21 mouse cellular contexts compared by ENCODE assay signal in the genomic region with DNA sequence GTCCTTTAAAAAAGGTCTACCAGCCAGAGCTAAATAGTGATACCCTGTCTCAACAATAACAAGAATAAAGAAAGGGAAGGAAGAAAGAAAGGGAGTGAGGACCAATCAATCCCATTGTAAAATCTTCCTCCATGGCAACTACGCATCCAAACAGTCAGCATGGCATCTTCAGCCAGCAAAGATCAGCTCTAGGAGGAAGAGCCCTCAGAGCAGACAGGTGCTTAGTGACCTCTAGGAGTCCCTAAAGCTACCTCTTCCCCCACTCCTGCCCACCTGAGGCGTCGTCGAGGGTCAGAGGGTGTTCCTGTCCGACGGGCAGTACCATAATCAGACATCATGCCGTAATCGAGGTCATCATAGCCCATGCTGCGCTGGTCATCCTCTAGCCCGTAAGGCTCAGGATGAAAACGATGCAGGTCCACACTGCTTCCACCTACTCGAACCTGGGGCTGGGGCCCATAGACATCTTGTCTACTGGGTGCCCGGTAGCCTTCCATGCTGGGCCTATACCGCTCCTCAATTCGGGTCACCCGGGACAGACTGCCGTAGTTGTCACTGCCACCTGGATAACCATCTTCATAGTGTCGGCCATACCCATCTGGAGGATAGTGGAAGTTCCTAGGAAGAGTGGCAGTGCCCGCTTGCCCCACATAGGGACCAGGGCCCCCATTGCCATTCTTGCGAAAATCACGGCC. TPM values are rescaled to one million over a fixed set of nuclear protein-coding genes. Genes with fewer than 3 reads are reported as not detected.
DNase-seq lines count a peak whose midpoint lies in the region; ATAC-seq and TF ChIP-seq lines count a peak whose summit lies in the region.
"Had no signal": no experiment of that assay in that cellular context is flagged by ENCODE, and none has a peak within 500 bp of the region (broad histone marks: within the 10 kb centered on the region; RNA-seq: fewer than 3 reads in every experiment).

No protein-coding gene starts in this region.

- TF ChIP-seq CTCF in hindbrain, postnatal 0 days (IDR thresholded peaks at IDR 0.05; ENCODE audit: low read depth): no peak

- no peak overlapping the region for H3K27ac ChIP-seq in forebrain, embryonic 14.5 days (ENCODE audit: low read depth, low read length)
- H3K27ac ChIP-seq in forebrain, embryonic 10.5 days: no peak overlapping the region
- H3K27ac ChIP-seq in hindbrain, postnatal 0 days: no peak overlapping the region
- H3K27ac ChIP-seq in hindbrain, embryonic 10.5 days: no peak overlapping the region
- H3K27ac ChIP-seq in midbrain, embryonic 16.5 days (ENCODE audit: low read length): no peak overlapping the region
- H3K27ac ChIP-seq in midbrain, embryonic 14.5 days (replicated peaks; ENCODE audit: low read depth, low read length): no peak overlapping the region
- H3K27ac ChIP-seq: forebrain, embryonic 13.5 days had no signal

- no peak overlapping the region for H3K4me2 ChIP-seq in forebrain, embryonic 14.5 days (ENCODE audit: low read length)
- no peak overlapping the region for H3K4me2 ChIP-seq in hindbrain, postnatal 0 days (ENCODE audit: low read depth, low read length)
- no peak overlapping the region for H3K4me2 ChIP-seq in midbrain, embryonic 16.5 days (ENCODE audit: low read length)
- H3K4me2 ChIP-seq in midbrain, embryonic 14.5 days (ENCODE audit: low read length): no peak overlapping the region
- H3K4me2 ChIP-seq: forebrain, embryonic 13.5 days; liver, embryonic 11.5 days; neural tube, embryonic 15.5 days had no signal

- no peaks in the 10 kb centered on the region for H3K4me1 ChIP-seq in forebrain, embryonic 14.5 days (ENCODE audit: control insufficient read depth, insufficient read depth, low read length)
- H3K4me1 ChIP-seq in forebrain, embryonic 10.5 days: no peaks in the 10 kb centered on the region; the same call in 1 of the 2 replicates
- H3K4me1 ChIP-seq in hindbrain, postnatal 0 days (ENCODE audit: insufficient read depth, low read length): no peaks in the 10 kb centered on the region
- H3K4me1 ChIP-seq in hindbrain, embryonic 10.5 days (replicated peaks): no peaks in the 10 kb centered on the region
- H3K4me1 ChIP-seq in midbrain, embryonic 16.5 days (ENCODE audit: control insufficient read depth, insufficient read depth, low read length): peaks cover 2% of the 10 kb centered on the region; the same call in 1 of the 2 replicates
- no peaks in the 10 kb centered on the region for H3K4me1 ChIP-seq in midbrain, embryonic 14.5 days (ENCODE audit: control insufficient read depth, insufficient read depth, low read length)
- H3K4me1 ChIP-seq: forebrain, embryonic 13.5 days; neural tube, embryonic 15.5 days had no signal

- H3K27me3 ChIP-seq in forebrain, embryonic 14.5 days (replicated peaks; ENCODE audit: control insufficient read depth, insufficient read depth, low read length): no peaks in the 10 kb centered on the region
- H3K27me3 ChIP-seq in forebrain, embryonic 10.5 days (ENCODE audit: poor library complexity, severe bottlenecking): no peaks in the 10 kb centered on the region
- no peaks in the 10 kb centered on the region for H3K27me3 ChIP-seq in hindbrain, postnatal 0 days (ENCODE audit: insufficient read depth, low read length)
- no peaks in the 10 kb centered on the region for H3K27me3 ChIP-seq in hindbrain, embryonic 10.5 days (ENCODE audit: insufficient read depth, poor library complexity, severe bottlenecking)
- H3K27me3 ChIP-seq in midbrain, embryonic 16.5 days (ENCODE audit: control insufficient read depth, insufficient read depth, low read depth, low read length): no peaks in the 10 kb centered on the region
- no peaks in the 10 kb centered on the region for H3K27me3 ChIP-seq in midbrain, embryonic 14.5 days (ENCODE audit: control insufficient read depth, insufficient read depth, low read length)
- H3K27me3 ChIP-seq: forebrain, embryonic 13.5 days; neural tube, embryonic 15.5 days had no signal

- H3K36me3 ChIP-seq in forebrain, embryonic 14.5 days (ENCODE audit: control insufficient read depth, insufficient read depth, low read length): peaks cover 58% of the 10 kb centered on the region
- peaks cover 71% of the 10 kb centered on the region for H3K36me3 ChIP-seq in forebrain, embryonic 10.5 days (replicated peaks)
- H3K36me3 ChIP-seq in hindbrain, postnatal 0 days (ENCODE audit: insufficient read depth, low read length): peaks cover 39% of the 10 kb centered on the region
- peaks cover 84% of the 10 kb centered on the region for H3K36me3 ChIP-seq in hindbrain, embryonic 10.5 days
- H3K36me3 ChIP-seq in midbrain, embryonic 16.5 days (ENCODE audit: control insufficient read depth, insufficient read depth, low read length): peaks cover 37% of the 10 kb centered on the region
- H3K36me3 ChIP-seq in midbrain, embryonic 14.5 days (ENCODE audit: control insufficient read depth, insufficient read depth, low read length): peaks cover 76% of the 10 kb centered on the region

- WGBS in forebrain, embryonic 14.5 days: 97% methylated on average over 21 of the region's 21 CpGs
- 92% methylated on average over 21 of the region's 21 CpGs for WGBS in forebrain, embryonic 10.5 days
- 97% methylated on average over 21 of the region's 21 CpGs for WGBS in hindbrain, postnatal 0 days
- 95% methylated on average over 21 of the region's 21 CpGs for WGBS in hindbrain, embryonic 10.5 days
- WGBS in midbrain, embryonic 16.5 days: 96% methylated on average over 21 of the region's 21 CpGs
- 97% methylated on average over 21 of the region's 21 CpGs for WGBS in midbrain, embryonic 14.5 days

- H3K9ac ChIP-seq in forebrain, embryonic 14.5 days (ENCODE audit: low read length): no peak overlapping the region
- no peak overlapping the region for H3K9ac ChIP-seq in hindbrain, postnatal 0 days (replicated peaks; ENCODE audit: low read length)
- H3K9ac ChIP-seq in midbrain, embryonic 16.5 days (ENCODE audit: low read depth, low read length): no peak overlapping the region
- no peak overlapping the region for H3K9ac ChIP-seq in midbrain, embryonic 14.5 days (replicated peaks; ENCODE audit: low read length)
- H3K9ac ChIP-seq: forebrain, embryonic 13.5 days; neural tube, embryonic 15.5 days had no signal

- no peak for DNase-seq in forebrain, embryonic 14.5 days (ENCODE audit: low spot score)
- DNase-seq in forebrain, embryonic 10.5 days (ENCODE audit: extremely low spot score, low spot score): no peak
- DNase-seq in hindbrain, postnatal 0 days (ENCODE audit: low spot score): no peak
- DNase-seq in hindbrain, embryonic 10.5 days (ENCODE audit: low spot score): no peak
- no peak for DNase-seq in midbrain, embryonic 14.5 days
- no peak for DNase-seq in frontal cortex, postnatal 36 days (ENCODE audit: low spot score in 2 of 2)
- DNase-seq in layer of hippocampus, postnatal 36 days: no peak
- DNase-seq: cerebellum, postnatal 10 days; kidney, postnatal 4 days; right cerebral cortex, postnatal 25 days; thymus, postnatal 36 days had no signal

- H3K9me3 ChIP-seq in forebrain, embryonic 14.5 days (replicated peaks; ENCODE audit: control insufficient read depth, low read length): no peaks in the 10 kb centered on the region
- H3K9me3 ChIP-seq in forebrain, embryonic 10.5 days: no peaks in the 10 kb centered on the region
- H3K9me3 ChIP-seq in hindbrain, postnatal 0 days (ENCODE audit: low read length): no peaks in the 10 kb centered on the region
- no peaks in the 10 kb centered on the region for H3K9me3 ChIP-seq in hindbrain, embryonic 10.5 days
- no peaks in the 10 kb centered on the region for H3K9me3 ChIP-seq in midbrain, embryonic 16.5 days (replicated peaks; ENCODE audit: control insufficient read depth, low read length, poor library complexity, severe bottlenecking)
- no peaks in the 10 kb centered on the region for H3K9me3 ChIP-seq in midbrain, embryonic 14.5 days (ENCODE audit: control insufficient read depth, low read length)
- H3K9me3 ChIP-seq: forebrain, embryonic 13.5 days; neural tube, embryonic 15.5 days had no signal

- 0 out of 2 replicates have a peak, but pooled peaks have one; percentile 33 for ATAC-seq in forebrain, embryonic 14.5 days
- ATAC-seq in hindbrain, postnatal 0 days: 0 out of 2 replicates have a peak, but pooled peaks have one; percentile 13
- ATAC-seq in midbrain, embryonic 16.5 days: 0 out of 2 replicates have a peak, but pooled peaks have one; percentile 9
- no peak for ATAC-seq in midbrain, embryonic 14.5 days (ENCODE audit: low FRiP score, low TSS enrichment)
- ATAC-seq: forebrain, embryonic 13.5 days; inflammation-experienced regulatory T-cells, adult 6 months had no signal

- H3K4me3 ChIP-seq in forebrain, embryonic 14.5 days (ENCODE audit: low read depth, low read length): no peak overlapping the region
- no peak overlapping the region for H3K4me3 ChIP-seq in forebrain, embryonic 10.5 days
- no peak overlapping the region for H3K4me3 ChIP-seq in hindbrain, postnatal 0 days (ENCODE audit: low read length)
- H3K4me3 ChIP-seq in hindbrain, embryonic 10.5 days: no peak overlapping the region
- H3K4me3 ChIP-seq in midbrain, embryonic 16.5 days (ENCODE audit: low read depth, low read length): no peak overlapping the region
- H3K4me3 ChIP-seq in midbrain, embryonic 14.5 days (replicated peaks; ENCODE audit: low read depth, low read length): no peak overlapping the region
- H3K4me3 ChIP-seq: forebrain, embryonic 13.5 days; neural tube, embryonic 15.5 days had no signal

RNA-seq across cellular contexts. Expression of a gene that starts 30.8 kb away (rescaled TPM):
- polyA plus RNA-seq in forebrain, embryonic 14.5 days (2014; fragmentation: Nextera tagmentation; extraction: Ambion mirVana): 27.1 and 27.8 TPM in 2 replicates
- polyA plus RNA-seq in forebrain, embryonic 10.5 days (2016; fragmentation: Nextera tagmentation; extraction: Ambion mirVana): 40.6 and 43.9 TPM in 2 replicates
- total RNA-seq in hindbrain, postnatal 0 days (2014; rRNA removed): 75.7 and 86.5 TPM in 2 replicates
- 12.7 and 15.8 TPM in 2 replicates for polyA plus RNA-seq in hindbrain, postnatal 0 days (2015; fragmentation: Nextera tagmentation; extraction: Ambion mirVana)
- 33.2 and 39.7 TPM in 2 replicates for polyA plus RNA-seq in hindbrain, embryonic 10.5 days (2016; fragmentation: Nextera tagmentation; extraction: Ambion mirVana)
- 29.9 and 30.1 TPM in 2 replicates for polyA plus RNA-seq in midbrain, embryonic 16.5 days (2015; fragmentation: Nextera tagmentation; extraction: Ambion mirVana)
- 21.9 and 33.8 TPM in 2 replicates for polyA plus RNA-seq in midbrain, embryonic 14.5 days (2014; fragmentation: Nextera tagmentation; extraction: Ambion mirVana)
- 10 to 100 TPM; 50.8 to 53.1 TPM for total RNA-seq in layer of hippocampus, postnatal 36 days (2021)

RNA-seq across cellular contexts. Expression of a gene that starts 39.1 kb away (rescaled TPM):
- 0.10 and 0.33 TPM in 2 replicates for polyA plus RNA-seq in forebrain, embryonic 14.5 days (2014; fragmentation: Nextera tagmentation; extraction: Ambion mirVana)
- 0.32 and 0.58 TPM in 2 replicates for polyA plus RNA-seq in forebrain, embryonic 10.5 days (2016; fragmentation: Nextera tagmentation; extraction: Ambion mirVana)
- total RNA-seq in hindbrain, postnatal 0 days (2014; rRNA removed): not detected in 2 replicates
- 0.50 and 0.68 TPM in 2 replicates for polyA plus RNA-seq in hindbrain, postnatal 0 days (2015; fragmentation: Nextera tagmentation; extraction: Ambion mirVana)
- polyA plus RNA-seq in hindbrain, embryonic 10.5 days (2016; fragmentation: Nextera tagmentation; extraction: Ambion mirVana): 0.25 and 0.31 TPM in 2 replicates
- polyA plus RNA-seq in midbrain, embryonic 16.5 days (2015; fragmentation: Nextera tagmentation; extraction: Ambion mirVana): 0.26 and 0.39 TPM in 2 replicates
- polyA plus RNA-seq in midbrain, embryonic 14.5 days (2014; fragmentation: Nextera tagmentation; extraction: Ambion mirVana): 0.37 and 0.53 TPM in 2 replicates
- total RNA-seq in layer of hippocampus, postnatal 36 days (2021): not detected
- total RNA-seq: layer of hippocampus, postnatal 10 days; left cerebral cortex, postnatal 25 days had no signal

RNA-seq across cellular contexts. Expression of a gene that starts 50.8 kb away (rescaled TPM):
- 277 and 350 TPM in 2 replicates for polyA plus RNA-seq in forebrain, embryonic 14.5 days (2014; fragmentation: Nextera tagmentation; extraction: Ambion mirVana)
- polyA plus RNA-seq in forebrain, embryonic 10.5 days (2016; fragmentation: Nextera tagmentation; extraction: Ambion mirVana): 552 and 592 TPM in 2 replicates
- total RNA-seq in hindbrain, postnatal 0 days (2014; rRNA removed): 271 and 302 TPM in 2 replicates
- polyA plus RNA-seq in hindbrain, postnatal 0 days (2015; fragmentation: Nextera tagmentation; extraction: Ambion mirVana): 247 and 248 TPM in 2 replicates
- polyA plus RNA-seq in hindbrain, embryonic 10.5 days (2016; fragmentation: Nextera tagmentation; extraction: Ambion mirVana): 515 and 539 TPM in 2 replicates
- polyA plus RNA-seq in midbrain, embryonic 16.5 days (2015; fragmentation: Nextera tagmentation; extraction: Ambion mirVana): 177 and 185 TPM in 2 replicates
- 220 and 232 TPM in 2 replicates for polyA plus RNA-seq in midbrain, embryonic 14.5 days (2014; fragmentation: Nextera tagmentation; extraction: Ambion mirVana)
- 10 to 100 TPM; 26.7 to 28.3 TPM for total RNA-seq in layer of hippocampus, postnatal 36 days (2021)

RNA-seq across cellular contexts. Expression of a gene that starts 58.0 kb away (rescaled TPM):
- polyA plus RNA-seq in forebrain, embryonic 14.5 days (2014; fragmentation: Nextera tagmentation; extraction: Ambion mirVana): not detected in 2 replicates
- polyA plus RNA-seq in forebrain, embryonic 10.5 days (2016; fragmentation: Nextera tagmentation; extraction: Ambion mirVana): not detected in 2 replicates
- total RNA-seq in hindbrain, postnatal 0 days (2014; rRNA removed): not detected in 2 replicates
- not detected in 2 replicates for polyA plus RNA-seq in hindbrain, postnatal 0 days (2015; fragmentation: Nextera tagmentation; extraction: Ambion mirVana)
- not detected in 2 replicates for polyA plus RNA-seq in hindbrain, embryonic 10.5 days (2016; fragmentation: Nextera tagmentation; extraction: Ambion mirVana)
- polyA plus RNA-seq in midbrain, embryonic 16.5 days (2015; fragmentation: Nextera tagmentation; extraction: Ambion mirVana): not detected in 2 replicates
- not detected in 2 replicates for polyA plus RNA-seq in midbrain, embryonic 14.5 days (2014; fragmentation: Nextera tagmentation; extraction: Ambion mirVana)
- total RNA-seq in layer of hippocampus, postnatal 36 days (2021): 1 to 10 TPM; 3.8 to 3.9 TPM
- total RNA-seq: megakaryocyte, adult 5-6 weeks had no signal
- polyA plus RNA-seq: forebrain, embryonic 13.5 days; hindbrain, embryonic 11.5 days; inflammation-experienced regulatory T-cells, adult 6 months; liver, embryonic 11.5 days; lung, embryonic 16.5 days; neural tube, embryonic 15.5 days had no signal

RNA-seq across cellular contexts. Expression of a gene that starts 58.4 kb away (rescaled TPM):
- polyA plus RNA-seq in forebrain, embryonic 14.5 days (2014; fragmentation: Nextera tagmentation; extraction: Ambion mirVana): 55.3 and 59.8 TPM in 2 replicates
- 50.1 and 51.5 TPM in 2 replicates for polyA plus RNA-seq in forebrain, embryonic 10.5 days (2016; fragmentation: Nextera tagmentation; extraction: Ambion mirVana)
- total RNA-seq in hindbrain, postnatal 0 days (2014; rRNA removed): 31.4 and 31.6 TPM in 2 replicates
- polyA plus RNA-seq in hindbrain, postnatal 0 days (2015; fragmentation: Nextera tagmentation; extraction: Ambion mirVana): 47.4 and 47.5 TPM in 2 replicates
- 47.1 and 47.6 TPM in 2 replicates for polyA plus RNA-seq in hindbrain, embryonic 10.5 days (2016; fragmentation: Nextera tagmentation; extraction: Ambion mirVana)
- 52.3 and 53.6 TPM in 2 replicates for polyA plus RNA-seq in midbrain, embryonic 16.5 days (2015; fragmentation: Nextera tagmentation; extraction: Ambion mirVana)
- polyA plus RNA-seq in midbrain, embryonic 14.5 days (2014; fragmentation: Nextera tagmentation; extraction: Ambion mirVana): 55.4 and 56.5 TPM in 2 replicates
- total RNA-seq in layer of hippocampus, postnatal 36 days (2021): 10 to 100 TPM; 29.5 to 32.2 TPM
